Mouse (Mus musculus) heart, postnatal 4 days (tissue): ENCODE data around the gene Tm6sf1. TPM values are rescaled to one million over a fixed set of nuclear protein-coding genes. Genes with fewer than 3 reads are reported as not detected.
"Not testable (repeated sequence)": the region's sequence is repeated elsewhere in the genome, so short reads cannot be mapped to it uniquely, and the experiment has no call there.

ENCODE experiments used
- DNase-seq: peaks from one replicate; pipeline ENCODE4 v3.0.0; 2021
- total RNA-seq, 2 experiments: library from RNA; stranded (reverse); gene quantifications; 2 replicates each; pipeline ENCODE4 v1.2.3; 2021

The Tm6sf1 gene
- total RNA-seq: 10 to 100 TPM; 11.8 to 20.6 TPM

DNA sequence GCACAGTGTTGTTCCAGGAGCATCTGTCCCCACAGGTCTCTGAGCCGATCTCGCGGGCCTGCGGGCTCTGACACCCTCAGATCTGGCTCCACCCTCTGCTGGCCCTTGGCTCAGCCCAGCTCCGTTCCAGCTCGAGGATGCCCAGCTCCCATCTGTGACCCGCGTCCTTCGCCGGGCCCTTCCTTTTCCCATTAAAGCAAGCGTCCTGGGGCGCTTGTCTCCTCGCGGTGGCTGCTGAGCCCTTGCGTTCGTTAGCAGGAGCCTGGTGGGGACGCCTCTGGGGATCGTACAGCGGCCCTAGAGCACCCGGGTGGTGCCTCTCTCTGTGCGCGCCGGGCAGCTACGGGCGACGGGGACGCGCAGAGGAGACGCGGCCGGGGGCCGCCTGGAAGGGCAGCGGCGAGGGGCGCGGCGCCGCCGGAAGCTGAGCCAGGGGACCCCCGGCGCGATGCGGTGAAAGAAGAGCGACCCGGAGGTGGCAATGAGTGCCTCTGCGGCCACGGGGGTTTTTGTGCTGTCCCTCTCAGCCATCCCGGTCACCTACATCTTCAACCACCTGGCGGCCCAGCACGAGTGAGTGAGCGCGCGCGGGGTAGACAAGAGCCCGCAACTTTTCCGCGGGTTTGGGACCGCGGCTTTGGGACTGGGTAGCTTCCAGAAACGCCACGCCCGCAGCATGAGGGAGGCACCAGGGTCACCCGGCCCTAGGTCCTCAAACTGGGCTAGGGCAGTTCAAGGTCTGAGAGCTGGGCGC, at the start of gene Tm6sf1:
Gene Tm6sf1, plus strand, starts transcription at position 34 of the 754 bp plus-strand sequence.
- peak; percentile 55 for DNase-seq

DNA sequence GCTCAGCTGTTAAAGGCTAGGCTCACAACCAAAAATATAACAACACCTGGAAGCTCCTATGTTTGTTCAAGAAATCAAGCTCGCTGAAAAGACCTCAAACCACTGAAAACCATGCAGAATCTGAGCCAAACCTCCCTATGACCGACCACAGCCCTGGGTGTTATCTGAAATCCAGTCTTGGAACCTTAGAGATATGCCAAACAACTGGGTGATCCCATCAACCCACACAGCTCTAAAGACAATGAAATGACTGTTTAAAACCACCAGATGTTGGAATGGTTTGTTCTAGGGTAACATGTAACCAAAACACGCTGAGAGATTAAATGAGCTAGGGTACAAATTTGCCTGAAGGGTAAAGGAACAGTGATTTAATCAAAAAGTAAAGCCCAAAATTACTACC, 33.9 kb upstream of the Tm6sf1 start:
- no peak for DNase-seq

DNA sequence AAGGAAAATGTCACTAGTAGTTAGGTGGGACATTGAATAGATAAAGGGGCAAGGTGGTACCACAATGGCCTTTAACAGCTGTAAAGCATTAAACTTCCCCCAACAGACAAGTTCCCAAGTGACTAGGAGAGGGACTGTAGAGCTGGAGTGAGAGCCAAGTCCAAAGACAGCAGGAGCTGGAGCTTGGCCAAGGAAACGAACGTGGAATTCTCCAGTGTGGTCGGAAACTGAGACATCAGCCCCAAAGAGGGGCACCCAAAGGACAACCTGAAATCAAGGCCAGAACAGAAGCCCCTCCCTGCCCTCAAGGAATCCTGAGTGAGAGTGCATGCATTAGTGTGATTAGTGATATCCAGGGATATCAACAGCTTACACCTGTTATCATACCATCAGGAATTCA, 33.4 kb upstream of the Tm6sf1 start:
- peak; percentile 61 for DNase-seq

DNA sequence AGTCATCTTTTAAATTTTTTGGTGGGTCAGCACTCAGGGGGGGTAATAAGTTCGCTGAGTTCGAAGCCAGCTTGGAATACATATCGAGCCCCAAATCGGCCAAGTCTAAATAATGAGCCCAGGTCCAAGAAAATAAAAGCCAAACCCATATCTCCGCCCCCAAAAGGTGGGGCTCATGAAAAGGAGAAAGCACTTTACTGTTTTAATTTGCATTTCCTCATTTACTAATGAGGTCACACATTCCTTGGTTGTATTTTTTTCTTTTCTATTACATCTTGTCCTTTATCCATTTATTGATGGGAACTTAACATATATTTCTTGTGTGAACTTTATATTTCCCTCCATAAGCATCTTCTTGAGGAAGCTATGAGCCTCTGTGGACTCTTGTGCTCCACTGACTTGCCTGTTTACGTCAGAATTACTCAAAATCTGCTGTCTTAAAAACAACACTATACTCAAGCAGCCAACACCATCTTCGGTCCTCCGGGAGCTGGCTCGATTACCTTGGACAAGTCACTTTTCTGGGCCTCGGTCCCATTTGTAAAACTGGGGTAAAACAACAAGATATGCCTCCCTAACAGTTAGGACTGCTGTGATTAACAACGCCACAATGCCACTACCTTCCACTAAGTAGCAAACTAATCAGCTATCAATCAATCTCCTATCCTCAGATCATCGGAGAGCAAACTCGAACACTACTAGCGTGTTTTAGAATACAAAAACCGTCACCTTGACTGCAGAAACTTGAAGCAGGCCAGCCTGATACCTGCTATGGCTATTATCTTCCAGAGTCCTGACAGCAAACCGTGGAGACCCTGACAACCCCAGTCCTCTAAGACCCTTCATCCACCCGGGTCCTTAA, 30.8 kb upstream of the Tm6sf1 start:
- DNase-seq: no peak

DNA sequence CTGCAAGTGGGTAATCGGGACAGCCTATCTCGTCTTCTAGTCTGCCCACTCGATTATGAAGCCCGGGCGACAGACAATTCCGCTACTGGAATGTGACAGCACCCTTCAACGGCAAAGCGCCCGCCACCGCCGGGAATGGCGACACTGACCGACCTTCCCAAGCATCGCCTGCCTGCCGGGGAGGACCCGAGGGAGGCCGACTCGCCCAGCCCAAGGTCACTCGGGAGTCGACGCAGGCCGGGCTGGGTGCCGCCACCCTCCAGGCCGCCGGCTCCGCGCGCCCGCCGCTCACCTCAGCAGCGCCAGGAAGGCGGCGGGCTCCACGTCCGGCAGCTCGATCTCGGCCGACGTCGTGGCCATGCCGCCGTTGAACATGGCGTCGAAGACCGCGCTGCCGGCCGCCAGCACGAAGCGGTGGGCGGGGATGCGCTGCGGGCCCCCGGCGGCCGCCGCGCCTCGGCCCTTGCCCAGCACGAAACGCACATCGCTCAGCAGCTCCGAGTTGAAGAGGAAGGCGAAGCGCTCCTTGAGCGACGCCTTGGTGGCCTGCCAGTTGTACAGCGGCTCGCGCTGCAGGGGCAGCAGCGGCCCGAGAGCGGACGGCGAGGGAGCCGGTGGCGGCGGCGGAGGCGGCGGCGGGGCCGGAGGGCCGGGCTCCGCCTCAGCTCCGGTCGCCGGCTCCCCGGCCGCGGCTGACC, 30.0 kb upstream of the Tm6sf1 start:
- DNase-seq: peak; percentile 71

DNA sequence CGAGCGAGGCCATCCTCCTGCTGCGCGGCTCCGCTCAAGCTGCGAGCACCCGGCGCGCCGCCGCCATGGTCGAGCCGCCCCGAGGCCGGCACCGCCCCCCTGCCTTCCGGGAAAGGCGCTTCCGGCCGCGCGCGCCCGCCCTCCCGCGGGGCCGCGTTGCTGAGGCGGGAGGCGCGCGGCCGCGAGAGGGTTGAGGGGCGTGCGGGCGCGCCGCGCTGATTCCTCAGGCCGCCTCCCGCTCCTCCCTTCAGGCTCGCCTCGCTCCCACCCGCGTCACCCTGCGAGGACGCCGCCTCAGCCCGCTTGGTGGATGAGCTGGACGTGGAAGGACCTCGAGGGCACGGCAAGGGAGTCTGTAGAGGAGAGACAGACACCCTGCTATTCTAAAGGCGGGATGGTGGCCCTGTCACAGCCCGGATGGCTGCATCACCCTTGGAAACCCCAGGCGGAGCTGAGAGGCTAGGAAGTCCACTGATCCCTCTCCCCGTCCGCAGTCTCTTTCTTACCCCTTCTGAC, 29.4 kb upstream of the Tm6sf1 start, which contains the start of gene Btbd1:
Gene Btbd1, minus strand, starts transcription at position 53 of the 516 bp plus-strand sequence.
- peak; percentile 90 for DNase-seq

DNA sequence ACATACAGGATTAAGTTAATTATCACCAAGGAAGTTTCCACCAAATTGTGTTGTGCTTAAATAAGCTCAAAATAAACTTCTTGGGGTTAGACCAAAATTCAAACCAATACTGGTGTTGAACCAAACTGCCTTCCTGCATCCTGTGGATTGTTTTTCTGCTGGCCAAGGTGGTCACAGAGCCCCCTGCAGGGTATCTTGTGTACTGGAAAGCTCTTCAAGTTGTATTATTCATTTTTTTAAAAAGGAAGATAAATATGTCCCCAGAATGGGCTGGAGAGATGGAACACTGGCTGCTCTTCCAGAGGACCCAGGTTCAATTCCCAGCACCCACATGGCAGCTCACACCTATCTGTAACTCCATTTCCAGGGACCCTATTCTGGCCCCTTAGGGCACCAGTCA, 24.0 kb upstream of the Tm6sf1 start:
- no peak for DNase-seq

DNA sequence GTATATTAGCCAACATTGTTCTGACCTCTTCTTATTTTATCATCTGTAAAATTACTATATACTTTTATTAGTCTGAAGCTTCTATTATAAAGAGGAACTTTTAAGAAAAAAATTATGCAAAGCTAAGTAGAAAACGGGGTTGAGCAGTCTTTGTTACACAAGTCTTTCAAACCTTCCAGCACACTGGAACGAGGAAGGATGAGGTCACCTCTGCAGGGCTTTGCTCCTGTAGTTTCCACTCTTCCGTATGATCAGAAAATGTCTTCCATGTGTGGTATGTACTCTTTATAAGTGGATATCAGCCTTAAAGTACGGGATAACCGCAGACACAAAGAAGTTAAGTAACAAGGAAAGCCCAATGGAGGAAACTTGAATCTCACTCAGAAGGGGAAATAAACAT, 23.4 kb upstream of the Tm6sf1 start:
- no peak for DNase-seq

DNA sequence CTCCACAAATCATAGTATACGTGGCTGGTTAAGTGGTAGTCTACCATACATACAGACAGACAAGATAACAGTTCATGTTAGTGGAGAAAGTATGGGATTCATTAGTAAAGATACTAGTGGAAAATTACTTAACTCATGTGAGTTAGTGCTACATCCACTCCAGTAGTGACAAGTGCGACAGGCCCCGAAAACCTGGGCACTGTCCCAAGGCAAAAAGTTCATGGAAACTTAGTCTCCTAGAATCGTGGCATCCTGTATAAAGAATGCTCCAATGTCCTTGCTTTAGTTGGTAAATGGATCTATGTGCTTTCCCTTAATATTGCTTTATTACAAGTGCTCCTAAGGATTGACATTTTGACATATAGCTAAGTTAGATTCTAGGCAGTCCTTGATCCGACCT, 21.0 kb upstream of the Tm6sf1 start:
- DNase-seq: not testable (repeated sequence)

DNA sequence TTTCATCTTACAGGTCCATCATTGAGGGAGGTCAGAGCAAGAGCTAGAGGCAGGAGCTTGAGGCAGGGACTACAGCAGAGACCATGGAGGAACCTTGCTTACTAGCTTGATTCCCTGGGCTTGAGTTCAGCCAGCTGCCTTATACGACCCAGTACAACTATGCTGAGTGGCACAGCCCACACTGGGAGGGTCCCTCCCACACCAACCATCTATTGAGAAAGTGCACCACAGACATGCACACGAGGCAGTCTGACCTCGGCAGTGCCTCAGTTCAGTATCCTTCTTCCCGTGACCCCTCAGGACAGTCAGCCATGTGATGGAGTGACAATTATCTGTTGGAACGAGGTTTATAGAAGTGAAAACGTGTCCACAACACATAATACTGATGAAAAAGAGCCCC, 19.1 kb upstream of the Tm6sf1 start:
- DNase-seq: no peak

DNA sequence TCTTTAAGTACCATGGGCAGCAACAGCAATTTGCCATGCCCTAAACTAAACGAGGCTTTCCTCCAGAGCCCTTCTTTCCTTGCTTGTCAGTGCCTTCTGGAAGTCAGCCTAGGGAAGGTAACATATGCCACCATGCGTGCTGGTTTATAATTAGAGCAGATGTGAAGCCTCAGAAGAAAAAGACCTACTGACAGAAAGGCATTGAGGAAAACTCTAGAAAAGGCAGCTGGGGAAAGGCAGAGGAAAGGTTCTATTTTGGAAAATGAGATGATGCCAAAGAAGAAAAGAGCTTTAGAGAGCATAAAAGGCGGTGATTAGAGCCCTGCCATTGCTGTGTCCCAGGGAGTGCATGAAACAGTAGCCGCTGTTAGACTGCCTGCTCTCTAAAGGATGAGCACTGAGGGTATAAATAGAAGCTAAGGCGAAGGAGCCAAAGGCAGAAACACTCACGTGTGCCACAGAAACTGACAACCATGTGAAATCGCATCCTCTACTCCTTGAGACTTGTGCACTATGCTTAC, 18.1 kb upstream of the Tm6sf1 start:
- DNase-seq: no peak

DNA sequence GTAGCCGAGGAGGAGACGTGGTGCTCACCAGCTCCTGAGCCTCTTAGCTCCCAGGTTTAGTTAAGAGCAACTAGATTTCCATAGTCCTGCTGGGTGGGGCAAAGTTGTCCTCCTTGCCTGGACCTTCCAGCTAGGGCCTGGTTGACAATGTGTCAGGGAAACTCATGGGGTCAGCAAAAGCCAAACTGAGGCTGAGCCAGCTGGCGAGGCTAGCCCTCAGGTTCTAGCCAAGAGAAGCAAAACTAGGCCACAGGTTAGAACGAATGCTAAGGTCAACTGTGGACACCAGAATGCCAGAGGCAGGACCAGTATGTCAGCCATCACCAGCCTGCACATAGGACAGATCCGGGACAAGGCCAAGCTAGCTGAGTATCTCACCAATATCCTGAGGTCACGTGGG, 17.4 kb upstream of the Tm6sf1 start:
- no peak for DNase-seq

DNA sequence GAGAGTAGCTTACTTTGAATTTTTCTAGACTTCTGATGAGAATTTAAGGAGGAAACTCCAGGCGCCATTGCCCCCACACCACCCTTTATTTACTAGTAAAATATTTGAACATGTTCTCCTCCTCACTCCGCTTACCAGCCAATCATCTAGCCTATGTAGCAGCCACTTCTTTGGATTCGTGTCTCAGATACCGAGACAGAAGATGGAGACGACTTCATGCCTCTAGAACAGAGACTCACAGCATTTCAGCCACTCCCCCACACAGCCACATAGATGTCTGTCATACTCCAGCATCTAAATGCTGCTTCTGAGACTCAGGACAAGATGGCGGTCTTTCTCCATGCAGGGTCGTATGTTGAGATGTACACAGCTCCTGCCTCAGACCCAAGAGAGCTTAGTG, 16.7 kb upstream of the Tm6sf1 start:
- no peak for DNase-seq

DNA sequence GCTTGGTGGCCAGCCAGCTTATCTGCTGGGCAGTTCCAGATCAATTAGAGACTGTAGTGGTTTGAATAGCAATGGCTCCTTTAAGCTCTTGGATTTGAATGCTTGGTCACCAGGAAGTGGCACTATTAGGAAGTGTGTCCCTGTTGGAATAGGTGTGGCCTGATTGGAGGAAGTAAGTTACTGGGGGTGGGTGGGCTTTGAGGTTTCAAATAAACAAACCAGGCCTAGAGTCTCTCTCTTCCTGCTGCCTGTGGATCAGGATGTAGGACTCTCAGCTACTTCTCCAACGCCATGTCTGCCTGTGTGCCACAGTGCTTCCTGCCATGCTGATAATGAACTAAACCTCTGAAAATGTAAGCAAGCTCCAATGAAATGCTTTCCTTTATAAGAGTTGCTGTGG, 15.8 kb upstream of the Tm6sf1 start:
- DNase-seq: no peak

DNA sequence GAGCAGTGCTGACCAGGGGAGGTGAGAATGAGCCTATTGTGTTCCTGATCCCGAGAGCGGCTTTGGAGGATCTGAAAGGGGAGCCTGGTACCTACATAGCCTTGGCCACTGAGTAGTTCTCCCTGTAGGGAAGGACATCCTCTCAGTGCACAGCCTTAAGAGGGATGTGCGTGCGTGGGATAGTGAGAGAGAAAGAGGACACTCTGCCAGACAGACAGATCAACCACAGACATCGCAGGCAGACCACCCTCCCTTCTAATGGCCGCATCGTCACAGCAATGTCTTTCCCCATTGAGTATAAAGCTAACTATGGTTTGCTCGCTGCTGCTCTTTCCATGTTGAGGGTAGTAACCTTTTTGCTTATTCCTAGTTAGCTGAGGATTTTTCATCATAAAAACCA, 14.9 kb upstream of the Tm6sf1 start:
- DNase-seq: no peak

DNA sequence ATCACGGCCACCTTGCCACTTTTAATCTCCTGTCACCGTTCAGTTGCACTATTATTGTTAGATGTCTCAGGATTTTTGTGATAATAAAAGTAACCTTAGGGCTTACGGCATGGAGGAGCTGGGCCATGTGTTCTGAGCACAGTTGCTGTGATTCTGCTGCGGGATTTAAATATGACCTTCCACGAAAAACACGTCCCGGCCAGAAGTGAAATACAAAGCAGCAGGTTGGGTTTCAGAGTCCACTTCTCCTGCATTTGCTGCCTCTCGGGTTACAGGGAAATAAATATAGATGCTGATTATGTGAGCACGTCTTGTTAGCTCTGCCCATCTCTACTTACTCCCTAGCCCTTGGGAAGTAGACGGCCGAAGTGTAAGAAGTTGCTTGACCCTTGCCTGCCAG, 14.0 kb upstream of the Tm6sf1 start:
- DNase-seq: no peak

DNA sequence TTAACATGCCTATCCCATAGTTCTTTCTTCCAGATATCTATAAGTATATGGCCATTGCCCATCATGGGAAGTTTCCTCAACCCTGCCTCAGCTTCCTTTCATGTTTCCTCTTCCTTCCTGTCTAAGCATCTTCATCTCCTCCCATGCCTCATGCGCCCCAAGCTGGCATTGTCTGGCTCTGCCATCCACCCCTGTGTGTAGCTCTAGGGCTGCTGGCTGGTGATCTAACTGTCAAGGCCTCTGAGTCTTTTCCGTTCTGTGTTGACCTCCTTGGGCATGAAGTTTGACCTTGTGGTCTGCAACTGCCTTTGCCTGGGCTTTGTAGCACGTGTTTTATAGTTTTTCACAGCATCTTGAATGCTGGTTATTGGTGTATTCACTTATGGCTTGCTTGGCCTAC, 13.5 kb upstream of the Tm6sf1 start:
- DNase-seq: no peak

DNA sequence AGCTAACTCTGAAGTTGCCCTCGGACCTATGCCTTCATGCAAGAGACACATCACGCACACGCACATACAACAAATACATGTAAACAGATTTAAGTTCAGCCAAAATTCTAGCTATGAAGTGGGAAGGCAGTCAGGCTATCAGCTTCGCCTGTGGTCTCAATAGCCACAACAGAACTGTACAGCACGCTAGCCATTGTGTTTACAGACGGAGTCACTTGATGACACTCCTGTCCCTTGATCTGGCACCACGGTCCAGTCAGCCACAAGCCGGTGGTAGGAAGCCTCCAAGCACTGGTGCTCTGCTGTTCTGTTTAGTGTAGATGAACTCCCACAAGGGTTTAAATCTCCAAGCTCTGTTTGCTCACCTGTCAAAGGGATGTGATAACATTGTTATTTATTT, 12.8 kb upstream of the Tm6sf1 start:
- no peak for DNase-seq

DNA sequence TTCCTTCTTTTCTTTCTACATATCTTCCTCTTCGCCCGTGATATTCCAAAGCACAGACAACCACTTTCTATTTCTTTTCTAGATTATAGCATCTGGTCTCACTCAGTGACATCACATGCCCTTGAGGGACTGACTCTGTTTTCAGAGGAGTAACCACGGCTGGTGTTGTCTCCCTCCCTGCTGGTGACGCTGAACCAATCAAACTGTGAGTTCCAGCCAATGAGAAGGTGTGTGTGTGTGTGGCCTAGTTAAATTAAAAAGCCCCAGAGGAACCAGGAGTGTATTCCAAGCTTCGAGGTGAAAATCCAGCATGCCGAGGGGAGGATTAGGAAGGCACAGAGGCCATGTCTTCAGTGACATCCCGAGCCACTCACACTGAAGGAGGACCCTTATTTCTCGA, 11.8 kb upstream of the Tm6sf1 start:
- no peak for DNase-seq

DNA sequence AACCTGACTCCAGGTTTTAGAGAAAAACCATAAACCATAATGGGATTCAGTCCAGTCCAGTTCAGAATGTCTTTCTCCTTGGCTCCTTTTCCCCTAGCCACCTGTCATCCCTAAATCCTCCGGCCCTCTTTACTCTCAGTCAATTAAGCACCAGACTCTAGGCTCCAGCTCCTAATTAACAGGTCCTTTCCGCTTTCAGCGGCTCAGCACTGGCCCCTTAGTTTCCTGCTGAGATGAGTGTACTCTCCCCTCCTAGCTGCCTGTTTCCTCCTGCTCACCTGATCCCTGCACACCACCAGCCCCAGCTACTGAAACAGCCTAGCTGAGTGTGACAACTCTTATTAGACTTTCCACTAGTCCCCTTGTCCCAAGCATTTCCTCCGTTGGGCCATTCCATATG, 11.0 kb upstream of the Tm6sf1 start:
- no peak for DNase-seq

DNA sequence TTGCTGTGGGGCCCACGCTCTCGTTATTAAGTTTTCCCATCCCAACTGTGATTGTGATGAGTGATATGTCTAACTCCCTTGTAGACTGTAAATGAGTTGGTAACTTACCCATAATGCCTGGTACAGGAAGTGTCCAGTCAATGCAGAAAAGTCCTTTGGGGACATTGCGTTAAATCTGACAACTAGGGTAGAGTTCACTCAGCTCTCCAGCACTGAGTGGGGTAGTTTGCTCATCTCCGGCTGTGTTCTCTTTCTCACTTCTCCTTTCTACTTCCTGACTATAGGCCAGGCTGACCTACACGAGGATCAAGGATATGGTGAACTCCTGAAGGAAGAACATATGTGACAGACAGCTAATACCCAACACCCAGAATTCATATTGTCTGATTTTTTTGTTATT, 9.6 kb upstream of the Tm6sf1 start:
- no peak for DNase-seq

DNA sequence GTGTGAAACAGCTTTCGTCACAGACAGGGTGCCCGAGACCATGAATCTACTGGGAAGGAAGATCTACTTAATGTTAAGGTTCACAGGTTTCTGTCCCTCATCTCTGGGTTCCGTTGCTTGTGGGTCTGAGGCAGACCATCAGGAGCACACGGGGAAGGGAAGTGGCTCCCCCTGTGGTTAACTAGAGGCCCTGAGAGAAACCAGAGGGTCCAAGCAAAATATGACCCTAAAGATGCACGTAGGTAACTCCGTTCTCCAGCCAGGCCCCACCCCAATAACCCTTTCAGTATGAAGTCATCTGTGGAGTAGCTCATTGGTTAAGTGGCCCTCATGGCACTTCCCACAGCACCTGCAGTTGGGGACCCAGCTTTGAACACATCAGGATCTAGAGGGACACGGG, 9.2 kb upstream of the Tm6sf1 start:
- DNase-seq: no peak

DNA sequence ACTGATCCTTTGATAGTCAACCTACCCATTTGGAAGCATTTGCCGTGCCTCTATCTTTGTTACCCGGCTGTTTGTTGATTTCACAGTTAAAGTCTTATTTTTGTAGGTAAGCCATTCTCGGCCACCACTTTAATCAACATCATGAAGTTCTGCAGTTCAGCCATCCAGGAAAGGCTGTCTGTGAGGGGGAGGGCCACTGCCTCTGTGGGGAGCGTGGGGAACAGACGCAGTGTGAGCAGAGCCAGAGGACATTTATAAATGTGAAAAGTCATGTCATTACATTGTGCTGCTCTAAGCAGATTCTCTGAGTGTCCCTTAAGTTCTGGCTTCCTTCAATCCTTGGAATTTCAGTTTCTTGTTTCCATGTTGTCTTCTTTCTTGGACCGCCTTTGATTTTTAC, 8.6 kb upstream of the Tm6sf1 start:
- no peak for DNase-seq
